Mouse (Mus musculus): ENCODE data around the gene Apoa2. TPM values are rescaled to one million over a fixed set of nuclear protein-coding genes. Genes with fewer than 3 reads are reported as not detected.

The Apoa2 gene
- polyA plus RNA-seq, 1 experiment: not detected

DNA sequence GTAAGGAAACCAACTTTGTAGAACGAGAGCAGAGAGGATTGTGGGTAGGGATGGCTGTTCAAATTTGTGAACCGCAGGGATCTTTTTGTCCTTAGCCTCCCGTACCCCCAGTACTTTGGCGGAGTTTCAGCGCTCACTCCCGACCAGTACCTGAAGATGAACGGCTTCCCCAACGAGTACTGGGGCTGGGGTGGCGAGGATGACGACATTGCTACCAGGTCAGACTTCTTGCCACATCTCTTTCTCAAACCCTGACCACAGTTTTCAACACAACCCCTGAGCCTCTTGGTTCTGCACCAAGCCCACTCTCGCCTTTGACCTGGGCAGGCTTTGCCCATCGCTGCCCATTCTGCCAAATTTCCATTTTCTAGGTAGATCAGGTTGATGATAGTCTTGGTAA, 49.3 kb downstream of the Apoa2 start:
- Histone ChIP-seq H3K27me3 (ENCODE audit: control insufficient read depth, insufficient read depth, insufficient read length) (no peaks in the 10 kb centered on the region), H3K4me2 (ENCODE audit: low read depth) (no peak overlapping the region), H3ac (ENCODE audit: control insufficient read depth, insufficient read length) (no peak overlapping the region), H3K4me3 (no peak overlapping the region), H3K79me2 (ENCODE audit: control insufficient read depth, insufficient read depth) (peaks cover 3% of the 10 kb centered on the region), H3K36me3 (ENCODE audit: control insufficient read depth, insufficient read depth) (peaks cover 10% of the 10 kb centered on the region)
- TF ChIP-seq E2F4 (IDR thresholded peaks at IDR 0.05; ENCODE audit: insufficient read depth): no peak

- H3K36me3 ChIP-seq (ENCODE audit: control insufficient read depth, insufficient read depth): peaks cover 10% of the 10 kb centered on the region
These were observed 50.4 kb downstream of the Apoa2 start for GRCm38 (mm10) chr1:171275144-171275734.

More at GRCm38 (mm10) chr1:171275144-171275734, 50.4 kb downstream of the Apoa2 start:
- Histone ChIP-seq H3K4me2 (ENCODE audit: low read depth) (no peak overlapping the region), H3K79me2 (ENCODE audit: control insufficient read depth, insufficient read depth) (peaks cover 3% of the 10 kb centered on the region), H3ac (ENCODE audit: control insufficient read depth, insufficient read length) (no peak overlapping the region), H3K27me3 (ENCODE audit: control insufficient read depth, insufficient read depth, insufficient read length) (no peaks in the 10 kb centered on the region), H3K4me3 (no peak overlapping the region)
- TF ChIP-seq MYOG (IDR thresholded peaks at IDR 0.05; ENCODE audit: control insufficient read depth in 1 of 3, insufficient read depth in 1 of 3, insufficient read length in 2 of 3, low read depth in 2 of 3) (no peak), USF1 (IDR thresholded peaks at IDR 0.05; ENCODE audit: low read depth) (no peak), REST (IDR thresholded peaks at IDR 0.05; ENCODE audit: insufficient read depth, insufficient read length) (no peak), POLR2AphosphoS2 (IDR thresholded peaks at IDR 0.05; ENCODE audit: insufficient read length, low read depth) (no peak), E2F4 (IDR thresholded peaks at IDR 0.05; ENCODE audit: insufficient read depth) (no peak), TCF12 (IDR thresholded peaks at IDR 0.05; ENCODE audit: insufficient read depth, poor library complexity, severe bottlenecking) (no peak), POLR2A (IDR thresholded peaks at IDR 0.05; ENCODE audit: insufficient read length, low read depth) (no peak), TCF3 (IDR thresholded peaks at IDR 0.05; ENCODE audit: insufficient read length, low read depth) (no peak), SRF (IDR thresholded peaks at IDR 0.05; ENCODE audit: control insufficient read depth, insufficient read length, low read depth) (no peak), CEBPB (IDR thresholded peaks at IDR 0.05; ENCODE audit: insufficient read depth, poor library complexity, severe bottlenecking) (no peak), MAX (IDR thresholded peaks at IDR 0.05; ENCODE audit: low read depth) (no peak), MYOD1 (IDR thresholded peaks at IDR 0.05; ENCODE audit: control insufficient read depth in 1 of 3, insufficient read length in 2 of 3, low read depth in 2 of 3) (no peak)

Other genes with a start within 250 kb of the Apoa2 start
- 0.11 TPM for gene Fcgr2b, start 248.5 kb upstream of the Apoa2 start, polyA plus RNA-seq (2012; fragmentation: generic; extraction: Trizol)
- gene Fcgr4, start 206.1 kb upstream of the Apoa2 start, polyA plus RNA-seq (2012; fragmentation: generic; extraction: Trizol): 2.1 TPM
- gene Fcgr3, start 160.1 kb upstream of the Apoa2 start, polyA plus RNA-seq (2012; fragmentation: generic; extraction: Trizol): 0.05 TPM
- gene Cfap126, start 111.1 kb upstream of the Apoa2 start, polyA plus RNA-seq (2012; fragmentation: generic; extraction: Trizol): 2.2 TPM
- gene Sdhc, start 74.5 kb upstream of the Apoa2 start, polyA plus RNA-seq (2012; fragmentation: generic; extraction: Trizol): 169 TPM
- 0.11 TPM for gene Mpz, start 74.3 kb upstream of the Apoa2 start, polyA plus RNA-seq (2012; fragmentation: generic; extraction: Trizol)
- gene Pcp4l1, start 28.8 kb upstream of the Apoa2 start, polyA plus RNA-seq (2012; fragmentation: generic; extraction: Trizol): 0.05 TPM
- 0.06 TPM for gene Nr1i3, start 11.1 kb upstream of the Apoa2 start, polyA plus RNA-seq (2012; fragmentation: generic; extraction: Trizol)
- gene Tomm40l, start 2.5 kb upstream of the Apoa2 start, polyA plus RNA-seq (2012; fragmentation: generic; extraction: Trizol): 49.4 TPM
- gene Fcer1g, start 9.3 kb downstream of the Apoa2 start, polyA plus RNA-seq (2012; fragmentation: generic; extraction: Trizol): not detected
- gene Adamts4, start 25.4 kb downstream of the Apoa2 start, polyA plus RNA-seq (2012; fragmentation: generic; extraction: Trizol): 15.0 TPM
- 409 TPM for gene Ndufs2, start 26.3 kb downstream of the Apoa2 start, polyA plus RNA-seq (2012; fragmentation: generic; extraction: Trizol)
- 19.3 TPM for gene B4galt3, start 45.3 kb downstream of the Apoa2 start, polyA plus RNA-seq (2012; fragmentation: generic; extraction: Trizol)
- 11.7 TPM for gene Ppox, start 56.1 kb downstream of the Apoa2 start, polyA plus RNA-seq (2012; fragmentation: generic; extraction: Trizol)
- gene Usp21, start 62.9 kb downstream of the Apoa2 start, polyA plus RNA-seq (2012; fragmentation: generic; extraction: Trizol): 21.0 TPM
- gene Ufc1, start 70.0 kb downstream of the Apoa2 start, polyA plus RNA-seq (2012; fragmentation: generic; extraction: Trizol): 116 TPM
- gene Dedd, start 104.1 kb downstream of the Apoa2 start, polyA plus RNA-seq (2012; fragmentation: generic; extraction: Trizol): 59.9 TPM
- 31.8 TPM for gene Nit1, start 120.6 kb downstream of the Apoa2 start, polyA plus RNA-seq (2012; fragmentation: generic; extraction: Trizol)
- 111 TPM for gene Pfdn2, start 120.6 kb downstream of the Apoa2 start, polyA plus RNA-seq (2012; fragmentation: generic; extraction: Trizol)
- gene Klhdc9, start 135.7 kb downstream of the Apoa2 start, polyA plus RNA-seq (2012; fragmentation: generic; extraction: Trizol): not detected
- 0.08 TPM for gene Nectin4, start 145.0 kb downstream of the Apoa2 start, polyA plus RNA-seq (2012; fragmentation: generic; extraction: Trizol)
- gene Arhgap30, start 163.9 kb downstream of the Apoa2 start, polyA plus RNA-seq (2012; fragmentation: generic; extraction: Trizol): 0.02 TPM
- gene Usf1, start 186.3 kb downstream of the Apoa2 start, polyA plus RNA-seq (2012; fragmentation: generic; extraction: Trizol): 106 TPM
- 0.41 TPM for gene Tstd1, start 193.8 kb downstream of the Apoa2 start, polyA plus RNA-seq (2012; fragmentation: generic; extraction: Trizol)
- 24.2 TPM for gene F11r, start 212.5 kb downstream of the Apoa2 start, polyA plus RNA-seq (2012; fragmentation: generic; extraction: Trizol)

All from myocyte (in vitro differentiated cells).